8 mouse cellular contexts compared by ENCODE assay signal in the genomic region with DNA sequence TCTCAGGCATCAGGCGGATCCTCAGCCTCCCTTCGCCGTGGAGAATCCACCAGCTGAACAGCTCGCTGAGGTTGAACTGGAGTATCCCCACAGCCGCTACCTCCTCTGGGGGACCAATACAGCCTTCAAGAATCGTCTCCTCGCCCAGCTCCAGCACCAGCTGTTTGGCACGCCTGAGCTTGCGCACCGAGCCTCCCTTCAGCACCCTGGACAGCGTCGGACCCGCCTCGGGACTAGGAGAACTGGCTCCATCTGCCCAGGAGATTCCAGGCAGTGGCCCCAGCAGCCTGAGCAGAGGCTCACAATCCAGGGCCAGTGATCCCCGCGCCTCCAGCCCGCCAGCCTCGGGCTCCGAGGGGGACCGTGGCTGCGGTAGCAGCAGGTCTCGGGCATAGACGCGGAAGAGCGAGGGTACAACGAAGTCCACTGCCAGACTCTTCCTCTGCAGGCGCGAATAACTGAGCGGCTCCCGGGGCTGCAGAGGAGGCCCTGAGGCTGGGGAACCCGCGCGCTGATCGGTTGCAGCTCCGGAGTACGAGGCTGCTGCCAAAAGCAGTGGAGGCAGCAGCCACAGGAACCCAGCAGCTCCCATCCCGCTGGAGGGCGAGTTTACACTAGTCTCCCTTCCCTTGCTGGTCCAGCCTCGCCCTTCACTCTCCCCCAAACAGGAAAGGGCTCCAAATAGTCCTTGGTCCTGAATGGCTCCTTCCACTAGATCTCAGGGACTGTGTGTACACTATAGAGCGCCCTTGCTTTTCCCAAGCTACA. TPM values are rescaled to one million over a fixed set of nuclear protein-coding genes. Genes with fewer than 3 reads are reported as not detected.
DNase-seq lines count a peak whose midpoint lies in the region; ATAC-seq lines count a peak whose summit lies in the region.

No protein-coding gene starts in this region.

- intact Hi-C loops in gastrocnemius, postnatal 36 days (cut with DNase I) = loop anchor here (5.0 kb wide), 1 partner anchor 179 kb away; no protein-coding TSS in a partner anchor
- intact Hi-C loops in left cerebral cortex, postnatal 14 days (cut with DNase I) = loop anchor here (10.0 kb wide), 2 partner anchors 639 to 939 kb away; no protein-coding TSS in a partner anchor

- DNase-seq in adrenal gland, adult 18-20 months (ENCODE audit: low spot score in 2 of 2) = peak; percentile 53 to 68
- DNase-seq in embryo, embryonic 10.5 days (ENCODE audit: low spot score) = peak; percentile 90
- DNase-seq in gastrocnemius, postnatal 36 days = peak; percentile 44 to 53
- DNase-seq in hindlimb bud, embryonic 11.5 days (ENCODE audit: extremely low spot score, low read depth, low spot score) = peak; percentile 47
- DNase-seq in left cerebral cortex, postnatal 14 days (ENCODE audit: low spot score in 2 of 2) = peak; percentile 24 to 59
- DNase-seq in right cerebral cortex, postnatal 14 days = peak; percentile 55

- ATAC-seq in megakaryocyte progenitor cell, adult 5-6 weeks (replicated peaks; ENCODE audit: poor library complexity) = peak; percentile 83
- ATAC-seq in monocyte, adult 5-6 weeks (replicated peaks; ENCODE audit: insufficient number of reproducible peaks, low FRiP score, low TSS enrichment, poor library complexity, severe bottlenecking) = no peak

RNA-seq across cellular contexts. Expression of gene Alk, which starts 1.1 kb away (rescaled TPM):
- under 1 TPM in 1 of 2 experiments, not detected in 1; 0.06 TPM for total RNA-seq in adrenal gland, adult 18-20 months (2021)
- total RNA-seq in gastrocnemius, postnatal 36 days (2021) = under 1 TPM in 1 of 2 experiments, not detected in 1; 0.10 TPM
- 1 to 10 TPM; 6.8 to 7.9 TPM for total RNA-seq in left cerebral cortex, postnatal 14 days (2021)
- not detected in 2 replicates for total RNA-seq in megakaryocyte progenitor cell, adult 5-6 weeks (2015)
- not detected in 2 replicates for total RNA-seq in megakaryocyte progenitor cell, adult 5-6 weeks (2017)
- total RNA-seq in monocyte, adult 5-6 weeks (2017) = not detected in 3 replicates
